Mouse (Mus musculus) olfactory bulb, adult 2 months (tissue): ENCODE results near the gene Msh5.

ENCODE experiments used
- CTCF ChIP-seq: fragments of 200-500 bp; IDR thresholded peaks from 2 replicates; pipeline ENCODE4 v1.5.1; 2012; ENCODE audit warnings: low read depth, mild to moderate bottlenecking, low read length, moderate library complexity; ENCODE audit not compliant: insufficient read depth
- POLR2A ChIP-seq: fragments of 200-500 bp; IDR thresholded peaks from 2 replicates; pipeline ENCODE4 v1.6.1; 2012; ENCODE audit warnings: mild to moderate bottlenecking, low read depth, low read length, moderate library complexity; ENCODE audit not compliant: insufficient read depth

DNA sequence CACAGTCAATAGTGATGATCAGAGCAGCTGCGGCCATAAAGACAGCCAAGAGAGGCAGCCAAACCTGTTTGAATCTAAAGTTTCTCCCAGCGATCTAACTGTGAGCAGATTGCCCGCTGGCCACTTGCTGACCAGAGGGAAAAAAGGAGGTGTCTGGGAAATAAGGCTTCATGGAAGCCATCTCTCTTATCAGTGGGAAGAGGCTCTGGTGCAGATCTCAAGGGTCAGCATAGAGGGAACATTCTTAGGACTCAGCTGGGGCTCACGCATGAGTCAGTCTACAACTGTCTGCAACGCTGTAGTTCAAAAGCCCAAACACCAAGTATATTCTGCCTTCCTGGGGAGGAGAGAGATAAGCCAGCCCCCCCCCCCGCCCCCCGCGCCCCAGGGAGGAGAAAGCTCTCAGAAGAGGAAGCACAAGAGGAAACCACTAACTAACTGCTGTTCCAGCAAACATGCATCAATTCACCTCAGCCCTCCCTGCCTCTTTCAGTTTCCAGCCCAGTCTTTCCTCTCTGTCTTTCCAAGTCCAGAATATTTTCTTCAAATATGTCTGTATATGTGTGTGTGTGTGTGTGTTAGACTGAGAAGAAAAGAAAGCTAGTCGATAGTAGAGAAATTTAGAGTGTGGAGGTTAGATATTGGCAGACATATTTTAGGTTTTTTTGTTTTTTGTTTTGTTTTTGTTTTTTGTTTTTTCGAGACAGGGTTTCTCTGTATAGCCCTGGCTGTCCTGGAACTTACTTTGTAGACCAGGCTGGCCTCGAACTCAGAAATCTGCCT, 1.8 kb upstream of the Msh5 start:
- TF ChIP-seq CTCF (no peak), POLR2A (no peak)
